Mouse (Mus musculus): ENCODE results near the gene Elp6. TPM values are rescaled to one million over a fixed set of nuclear protein-coding genes. Genes with fewer than 3 reads are reported as not detected.

Elp6 gene
- polyA plus RNA-seq, 1 experiment from 2014 or later, result 41.6 TPM

GRCm38 (mm10) chr9:110358341-110358740, 53.4 kb downstream of the Elp6 start:
- WGBS, result 93% methylated on average over 2 of the region's 2 CpGs
- H3K4me1 ChIP-seq (ENCODE audit: control insufficient read depth, insufficient read depth, low read length), result no peaks in the 10 kb centered on the region
- no peaks in the 10 kb centered on the region for H3K9me3 ChIP-seq (ENCODE audit: control insufficient read depth, low read length)
- no peak for ATAC-seq (ENCODE audit: low read depth)
- H3K9ac ChIP-seq (replicated peaks; ENCODE audit: low read depth, low read length), result no peak overlapping the region
- H3K27ac ChIP-seq (ENCODE audit: low read depth, low read length), result no peak overlapping the region
- H3K36me3 ChIP-seq (ENCODE audit: control insufficient read depth, insufficient read depth, low read length), result 0 out of 2 replicates have a peak, but pooled peaks cover 6% of the 10 kb centered on the region
- no peaks in the 10 kb centered on the region for H3K27me3 ChIP-seq (ENCODE audit: control insufficient read depth, insufficient read depth, low read length)
- no peak overlapping the region for H3K4me3 ChIP-seq (ENCODE audit: low read depth, low read length)
- no peak overlapping the region for H3K4me2 ChIP-seq (ENCODE audit: low read depth, low read length)

- ATAC-seq (ENCODE audit: low read depth), result no peak
- no peak overlapping the region for H3K9ac ChIP-seq (replicated peaks; ENCODE audit: low read depth, low read length)
- no peaks in the 10 kb centered on the region for H3K27me3 ChIP-seq (ENCODE audit: control insufficient read depth, insufficient read depth, low read length)
- H3K4me1 ChIP-seq (ENCODE audit: control insufficient read depth, insufficient read depth, low read length), result no peaks in the 10 kb centered on the region
- no peak overlapping the region for H3K4me3 ChIP-seq (ENCODE audit: low read depth, low read length)
- peaks cover 7% of the 10 kb centered on the region; the same call in 1 of the 2 replicates for H3K36me3 ChIP-seq (ENCODE audit: control insufficient read depth, insufficient read depth, low read length)
- no peaks in the 10 kb centered on the region for H3K9me3 ChIP-seq (ENCODE audit: control insufficient read depth, low read length)
- WGBS, result 79% methylated on average over 12 of the region's 12 CpGs
- no peak overlapping the region for H3K4me2 ChIP-seq (ENCODE audit: low read depth, low read length)
- H3K27ac ChIP-seq (ENCODE audit: low read depth, low read length), result no peak overlapping the region
Measured at GRCm38 (mm10) chr9:110361299-110361698, 56.3 kb downstream of the Elp6 start.

GRCm38 (mm10) chr9:110362337-110362736, 57.4 kb downstream of the Elp6 start:
- Histone ChIP-seq H3K4me3 (ENCODE audit: low read depth, low read length) (no peak overlapping the region), H3K4me2 (ENCODE audit: low read depth, low read length) (no peak overlapping the region), H3K36me3 (ENCODE audit: control insufficient read depth, insufficient read depth, low read length) (peaks cover 4% of the 10 kb centered on the region; the same call in 1 of the 2 replicates), H3K4me1 (ENCODE audit: control insufficient read depth, insufficient read depth, low read length) (no peaks in the 10 kb centered on the region), H3K9ac (replicated peaks; ENCODE audit: low read depth, low read length) (no peak overlapping the region), H3K27ac (ENCODE audit: low read depth, low read length) (no peak overlapping the region), H3K27me3 (ENCODE audit: control insufficient read depth, insufficient read depth, low read length) (no peaks in the 10 kb centered on the region), H3K9me3 (ENCODE audit: control insufficient read depth, low read length) (no peaks in the 10 kb centered on the region)
- 85% methylated on average over 10 of the region's 10 CpGs for WGBS
- ATAC-seq (ENCODE audit: low read depth), result no peak

- 94% methylated on average over 5 of the region's 5 CpGs for WGBS
- H3K27me3 ChIP-seq (ENCODE audit: control insufficient read depth, insufficient read depth, low read length), result no peaks in the 10 kb centered on the region
- H3K36me3 ChIP-seq (ENCODE audit: control insufficient read depth, insufficient read depth, low read length), result peaks cover 4% of the 10 kb centered on the region
- H3K4me2 ChIP-seq (ENCODE audit: low read depth, low read length), result no peak overlapping the region
- no peak overlapping the region for H3K9ac ChIP-seq (replicated peaks; ENCODE audit: low read depth, low read length)
- no peak for ATAC-seq (ENCODE audit: low read depth)
- no peak overlapping the region for H3K4me3 ChIP-seq (ENCODE audit: low read depth, low read length)
- H3K4me1 ChIP-seq (ENCODE audit: control insufficient read depth, insufficient read depth, low read length), result no peaks in the 10 kb centered on the region
- no peaks in the 10 kb centered on the region for H3K9me3 ChIP-seq (ENCODE audit: control insufficient read depth, low read length)
- no peak overlapping the region for H3K27ac ChIP-seq (ENCODE audit: low read depth, low read length)
Measured at GRCm38 (mm10) chr9:110366746-110367145, 61.8 kb downstream of the Elp6 start.

- no peak for ATAC-seq (ENCODE audit: low read depth)
- peaks cover 23% of the 10 kb centered on the region for H3K36me3 ChIP-seq (ENCODE audit: control insufficient read depth, insufficient read depth, low read length)
Measured at GRCm38 (mm10) chr9:110369860-110370259, 64.9 kb downstream of the Elp6 start.

More at GRCm38 (mm10) chr9:110369860-110370259, 64.9 kb downstream of the Elp6 start:
- Histone ChIP-seq H3K4me1 (ENCODE audit: control insufficient read depth, insufficient read depth, low read length) (no peaks in the 10 kb centered on the region), H3K9ac (replicated peaks; ENCODE audit: low read depth, low read length) (no peak overlapping the region), H3K27ac (ENCODE audit: low read depth, low read length) (no peak overlapping the region), H3K27me3 (ENCODE audit: control insufficient read depth, insufficient read depth, low read length) (no peaks in the 10 kb centered on the region), H3K4me3 (ENCODE audit: low read depth, low read length) (no peak overlapping the region), H3K4me2 (ENCODE audit: low read depth, low read length) (no peak overlapping the region), H3K9me3 (ENCODE audit: control insufficient read depth, low read length) (no peaks in the 10 kb centered on the region)
- WGBS, result 91% methylated on average over 3 of the region's 3 CpGs

Small RNA genes within 50 kb of the gene (microRNA-seq; reads per million reads assigned to microRNA genes)
- gene Mir6236, result 31.3 reads per million, percentile 28 among the genes with 10 or more reads in this experiment

Other genes starting within 250 kb of the Elp6 start
- 89.0 and 90.4 TPM in 2 replicates for gene Smarcc1, start 187.5 kb upstream of the Elp6 start, polyA plus RNA-seq (2014; fragmentation: Nextera tagmentation; extraction: Ambion mirVana)
- gene Dhx30, start 187.3 kb upstream of the Elp6 start, polyA plus RNA-seq (2014; fragmentation: Nextera tagmentation; extraction: Ambion mirVana), result 178 and 207 TPM in 2 replicates
- gene Cspg5, start 61.4 kb upstream of the Elp6 start, polyA plus RNA-seq (2014; fragmentation: Nextera tagmentation; extraction: Ambion mirVana), result 90.1 and 120 TPM in 2 replicates
- gene Scap, start 28.1 kb downstream of the Elp6 start, polyA plus RNA-seq (2014; fragmentation: Nextera tagmentation; extraction: Ambion mirVana), result 49.0 and 49.8 TPM in 2 replicates
- gene Ptpn23, start 103.0 kb downstream of the Elp6 start, polyA plus RNA-seq (2014; fragmentation: Nextera tagmentation; extraction: Ambion mirVana), result 25.3 TPM in 2 replicates
- 0.23 and 1.6 TPM in 2 replicates for gene Ngp, start 114.6 kb downstream of the Elp6 start, polyA plus RNA-seq (2014; fragmentation: Nextera tagmentation; extraction: Ambion mirVana)
- 24.1 and 24.3 TPM in 2 replicates for gene Klhl18, start 171.5 kb downstream of the Elp6 start, polyA plus RNA-seq (2014; fragmentation: Nextera tagmentation; extraction: Ambion mirVana)
- 3.5 and 3.7 TPM in 2 replicates for gene Kif9, start 171.8 kb downstream of the Elp6 start, polyA plus RNA-seq (2014; fragmentation: Nextera tagmentation; extraction: Ambion mirVana)
- gene Setd2, start 227.4 kb downstream of the Elp6 start, polyA plus RNA-seq (2014; fragmentation: Nextera tagmentation; extraction: Ambion mirVana), result 56.6 and 61.2 TPM in 2 replicates